Mouse (Mus musculus): ENCODE measurements at regions not wholly inside any gene's neighbourhood (a gene's known extent, or its start where the extent isn't known, plus 50 kb on each side); places are given as distances from the start of the nearest gene placed in this dataset.

GRCm38 (mm10) chr1:122393660-122394355 lies 826.0 kb upstream of the Ddx18 start:
- WGBS: 58% methylated on average over 3 of the region's 3 CpGs
- no peak overlapping the region for H3K27ac ChIP-seq (replicated peaks)
- ATAC-seq (ENCODE audit: insufficient number of reproducible peaks, low FRiP score, low TSS enrichment, low read depth): no peak
- no peak overlapping the region for H3K4me3 ChIP-seq (replicated peaks)
- no peaks in the 10 kb centered on the region for H3K27me3 ChIP-seq
- no peaks in the 10 kb centered on the region for H3K4me1 ChIP-seq
- H3K9ac ChIP-seq: no peak overlapping the region
- H3K4me2 ChIP-seq (replicated peaks): no peak overlapping the region
- H3K9me3 ChIP-seq (replicated peaks): no peaks in the 10 kb centered on the region
- no peaks in the 10 kb centered on the region for H3K36me3 ChIP-seq

GRCm38 (mm10) chr1:122357015-122357414 lies 789.2 kb upstream of the Ddx18 start:
- Histone ChIP-seq H3K4me3 (replicated peaks) (no peak overlapping the region), H3K4me2 (replicated peaks) (no peak overlapping the region), H3K9me3 (replicated peaks) (no peaks in the 10 kb centered on the region), H3K9ac (no peak overlapping the region), H3K4me1 (no peaks in the 10 kb centered on the region), H3K27me3 (no peaks in the 10 kb centered on the region), H3K36me3 (no peaks in the 10 kb centered on the region), H3K27ac (replicated peaks) (no peak overlapping the region)
- WGBS: 90% methylated on average over 16 of the region's 16 CpGs
- ATAC-seq (ENCODE audit: insufficient number of reproducible peaks, low FRiP score, low TSS enrichment, low read depth): peak; percentile 88; the same call in 1 of the 2 replicates

GRCm38 (mm10) chr1:122351530-122351929 lies 783.7 kb upstream of the Ddx18 start:
- H3K36me3 ChIP-seq: no peaks in the 10 kb centered on the region
- H3K9me3 ChIP-seq (replicated peaks): no peaks in the 10 kb centered on the region
- H3K9ac ChIP-seq: no peak overlapping the region
- no peaks in the 10 kb centered on the region for H3K4me1 ChIP-seq
- H3K27me3 ChIP-seq: no peaks in the 10 kb centered on the region
- no peak overlapping the region for H3K4me2 ChIP-seq (replicated peaks)
- no peak overlapping the region for H3K27ac ChIP-seq (replicated peaks)
- no peak overlapping the region for H3K4me3 ChIP-seq (replicated peaks)
- ATAC-seq (ENCODE audit: insufficient number of reproducible peaks, low FRiP score, low TSS enrichment, low read depth): no peak

GRCm38 (mm10) chr1:122333267-122333666 lies 765.5 kb upstream of the Ddx18 start:
- Histone ChIP-seq H3K27ac (replicated peaks) (no peak overlapping the region), H3K4me3 (replicated peaks) (no peak overlapping the region), H3K4me1 (no peaks in the 10 kb centered on the region), H3K9ac (no peak overlapping the region), H3K36me3 (no peaks in the 10 kb centered on the region), H3K4me2 (replicated peaks) (no peak overlapping the region), H3K27me3 (no peaks in the 10 kb centered on the region), H3K9me3 (replicated peaks) (no peaks in the 10 kb centered on the region)
- WGBS: 87% methylated on average over 6 of the region's 6 CpGs
- ATAC-seq (ENCODE audit: insufficient number of reproducible peaks, low FRiP score, low TSS enrichment, low read depth): no peak

GRCm38 (mm10) chr1:122328276-122328675 lies 760.5 kb upstream of the Ddx18 start:
- Histone ChIP-seq H3K9me3 (replicated peaks) (no peaks in the 10 kb centered on the region), H3K27ac (replicated peaks) (no peak overlapping the region), H3K9ac (no peak overlapping the region), H3K4me3 (replicated peaks) (no peak overlapping the region), H3K27me3 (no peaks in the 10 kb centered on the region), H3K4me1 (no peaks in the 10 kb centered on the region), H3K4me2 (replicated peaks) (no peak overlapping the region), H3K36me3 (no peaks in the 10 kb centered on the region)
- 33% methylated on average over 1 of the region's 1 CpGs for WGBS
- ATAC-seq (ENCODE audit: insufficient number of reproducible peaks, low FRiP score, low TSS enrichment, low read depth): no peak
